Mouse (Mus musculus): ENCODE measurements around the gene Fam186b. TPM values are rescaled to one million over a fixed set of nuclear protein-coding genes. Genes with fewer than 3 reads are reported as not detected.

Fam186b gene
- polyA plus RNA-seq, 1 experiment from 2014 or later, result 0.19 TPM

DNA sequence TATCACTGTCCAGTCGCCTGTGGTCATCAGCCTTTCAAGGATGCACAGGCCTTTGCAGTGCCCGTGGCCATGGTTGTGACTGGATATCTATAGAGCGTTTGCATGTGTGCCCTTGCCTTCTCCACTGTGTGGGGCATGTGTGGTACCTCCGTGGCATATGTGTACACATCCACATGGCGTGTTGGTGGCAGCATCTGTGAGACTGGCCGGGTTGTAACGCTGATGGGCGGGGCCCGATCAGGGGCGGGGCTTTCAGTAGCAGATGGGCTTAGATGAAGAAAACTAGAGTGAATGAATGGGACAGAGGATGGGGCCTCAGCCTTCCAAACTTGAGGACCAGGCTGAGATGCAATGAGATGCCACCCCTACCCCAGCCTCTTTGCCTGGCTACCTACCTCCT lies 63.7 kb downstream of the Fam186b start:
- no peak overlapping the region for H3K4me3 ChIP-seq (ENCODE audit: low read depth, low read length)
- DNase-seq (ENCODE audit: low spot score, missing footprints) (no peak), ATAC-seq (ENCODE audit: low FRiP score) (no peak)
- H3K27ac ChIP-seq (ENCODE audit: low read depth, low read length), result no peak overlapping the region
- no peaks in the 10 kb centered on the region for H3K4me1 ChIP-seq (ENCODE audit: control insufficient read depth, insufficient read depth, low read length)
- H3K4me2 ChIP-seq, result no peak overlapping the region
- H3K36me3 ChIP-seq (ENCODE audit: control insufficient read depth, insufficient read depth, low read length), result no peaks in the 10 kb centered on the region
- WGBS, result 76% methylated on average over 10 of the region's 10 CpGs
- no peak overlapping the region for H3K9ac ChIP-seq (ENCODE audit: low read length)
- peaks cover 21% of the 10 kb centered on the region for H3K27me3 ChIP-seq (ENCODE audit: control insufficient read depth, insufficient read depth, low read length)
- no peaks in the 10 kb centered on the region for H3K9me3 ChIP-seq (ENCODE audit: control insufficient read depth, low read length)

DNA sequence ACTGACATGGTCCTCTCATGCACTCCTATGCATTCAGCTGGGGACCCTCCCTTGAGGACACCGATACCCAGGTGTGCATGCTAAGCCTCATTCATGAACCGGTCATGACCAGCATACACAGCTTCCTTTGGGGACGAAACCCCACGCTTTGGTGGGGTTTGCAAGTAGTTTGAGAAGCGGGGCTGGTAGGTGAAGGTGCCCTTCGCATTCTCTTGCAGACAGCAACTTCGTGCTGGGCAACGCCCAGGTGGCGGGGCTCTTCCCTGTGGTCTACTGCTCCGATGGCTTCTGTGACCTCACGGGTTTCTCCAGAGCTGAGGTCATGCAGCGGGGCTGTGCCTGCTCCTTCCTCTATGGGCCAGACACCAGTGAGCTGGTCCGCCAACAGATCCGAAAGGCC lies 69.6 kb downstream of the Fam186b start:
- Histone ChIP-seq H3K4me3 (ENCODE audit: low read depth, low read length) (no peak overlapping the region), H3K9ac (ENCODE audit: low read length) (no peak overlapping the region), H3K36me3 (ENCODE audit: control insufficient read depth, insufficient read depth, low read length) (no peaks in the 10 kb centered on the region), H3K4me2 (no peak overlapping the region), H3K9me3 (ENCODE audit: control insufficient read depth, low read length) (no peaks in the 10 kb centered on the region), H3K4me1 (ENCODE audit: control insufficient read depth, insufficient read depth, low read length) (peaks cover 22% of the 10 kb centered on the region), H3K27me3 (ENCODE audit: control insufficient read depth, insufficient read depth, low read length) (peaks cover 80% of the 10 kb centered on the region), H3K27ac (ENCODE audit: low read depth, low read length) (no peak overlapping the region)
- WGBS, result 18% methylated on average over 14 of the region's 14 CpGs
- ATAC-seq (ENCODE audit: low FRiP score), result no peak
- DNase-seq (ENCODE audit: low spot score, missing footprints), result no peak

DNA sequence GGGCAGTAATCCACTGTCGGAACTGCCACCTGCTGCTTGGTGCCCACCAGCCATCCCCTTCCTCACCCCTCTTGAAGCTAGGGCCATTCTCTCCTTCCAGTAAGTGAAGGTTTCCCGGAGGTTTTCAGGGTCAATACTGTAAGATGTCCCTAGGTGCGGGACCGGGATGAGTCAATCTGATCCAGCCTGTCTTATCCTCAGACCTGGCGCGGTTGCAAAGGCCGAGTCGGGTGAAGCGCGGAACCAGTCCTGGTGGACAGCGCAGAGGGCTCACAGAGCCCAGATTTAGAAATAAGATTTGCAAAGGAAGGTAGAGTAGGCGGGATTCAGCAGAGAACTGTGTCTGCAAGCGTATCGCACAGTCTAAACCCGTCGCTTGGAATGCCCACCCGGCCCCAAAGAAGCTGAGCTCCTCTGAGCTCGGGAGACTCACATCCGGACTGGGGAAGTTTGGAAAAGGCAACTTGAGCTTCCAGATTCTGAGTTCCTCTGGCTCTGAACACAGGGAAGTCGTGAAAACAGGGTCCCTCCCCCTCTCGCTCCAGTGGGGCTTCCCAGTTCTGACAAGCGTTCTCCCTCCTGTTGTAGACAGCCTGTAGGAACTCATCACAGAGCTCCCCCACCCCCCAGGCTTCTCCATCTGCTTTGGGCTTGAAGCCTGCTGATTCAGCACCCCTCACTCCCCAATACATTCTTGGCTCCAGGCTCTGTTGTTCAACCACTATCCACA lies 70.4 kb downstream of the Fam186b start:
- Histone ChIP-seq H3K9ac (ENCODE audit: low read length) (no peak overlapping the region), H3K36me3 (ENCODE audit: control insufficient read depth, insufficient read depth, low read length) (no peaks in the 10 kb centered on the region), H3K4me2 (no peak overlapping the region), H3K9me3 (ENCODE audit: control insufficient read depth, low read length) (no peaks in the 10 kb centered on the region), H3K4me3 (ENCODE audit: low read depth, low read length) (peak overlapping the region; percentile 28; the same call in 1 of the 2 replicates), H3K4me1 (ENCODE audit: control insufficient read depth, insufficient read depth, low read length) (peaks cover 22% of the 10 kb centered on the region), H3K27me3 (ENCODE audit: control insufficient read depth, insufficient read depth, low read length) (peaks cover 80% of the 10 kb centered on the region), H3K27ac (ENCODE audit: low read depth, low read length) (no peak overlapping the region)
- ATAC-seq (ENCODE audit: low FRiP score) (no peak), DNase-seq (ENCODE audit: low spot score, missing footprints) (peak; percentile 95)
- WGBS, result under 1% methylated on average over 21 of the region's 22 CpGs

DNA sequence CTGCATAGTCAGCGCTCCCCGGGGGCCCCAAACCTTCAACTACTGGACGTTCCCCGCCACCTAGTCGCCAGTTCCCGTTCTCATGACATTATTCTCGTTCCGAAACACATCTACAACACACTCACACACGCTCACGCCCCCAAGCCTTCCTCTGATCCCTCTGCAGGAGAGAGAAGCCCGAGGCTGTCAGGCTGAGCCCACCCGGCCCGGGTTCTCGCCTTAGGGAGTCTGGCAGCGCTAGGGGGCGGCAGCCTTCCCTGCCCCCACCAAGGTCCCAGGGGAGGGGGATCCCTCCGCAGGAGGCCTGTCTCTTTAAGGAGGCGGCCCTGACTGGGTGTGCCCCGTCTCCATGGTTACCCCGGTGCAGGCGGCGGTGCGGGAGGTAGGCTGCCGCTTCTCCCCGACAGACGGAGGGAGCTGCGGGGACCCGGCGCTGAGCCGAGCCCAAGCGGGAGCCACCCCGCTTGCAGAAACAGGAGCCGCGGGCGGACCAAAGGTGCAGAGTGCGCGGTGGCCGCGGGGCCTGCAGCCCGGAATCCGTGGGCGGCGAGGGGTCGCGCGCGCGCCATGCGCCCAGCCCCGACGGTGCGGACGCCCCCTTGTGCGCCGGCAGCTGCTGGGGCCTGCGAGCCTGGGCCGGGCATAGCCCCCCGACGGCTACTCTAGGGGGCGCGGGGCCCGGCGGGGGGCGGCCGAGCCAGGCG lies 71.3 kb downstream of the Fam186b start, which contains the start of gene Kcnh3:
Kcnh3 (plus strand) TSS at position 654 of the 704 bp plus-strand sequence.
- Histone ChIP-seq H3K4me2 (peak within 1 kb of the TSS; percentile 40), H3K36me3 (ENCODE audit: control insufficient read depth, insufficient read depth, low read length) (no peaks in the 10 kb centered on the region), H3K4me3 (ENCODE audit: low read depth, low read length) (peak within 1 kb of the TSS; percentile 28), H3K9ac (ENCODE audit: low read length) (peak within 1 kb of the TSS; percentile 9; the same call in 1 of the 2 replicates), H3K4me1 (ENCODE audit: control insufficient read depth, insufficient read depth, low read length) (peaks cover 22% of the 10 kb centered on the region), H3K9me3 (ENCODE audit: control insufficient read depth, low read length) (no peaks in the 10 kb centered on the region), H3K27me3 (ENCODE audit: control insufficient read depth, insufficient read depth, low read length) (peaks cover 80% of the 10 kb centered on the region), H3K27ac (ENCODE audit: low read depth, low read length) (no peak within 1 kb of the TSS)
- ATAC-seq (ENCODE audit: low FRiP score) (peak; percentile 60), DNase-seq (ENCODE audit: low spot score, missing footprints) (peak; percentile 97)
- WGBS, result under 1% methylated on average over 55 of the region's 66 CpGs

DNA sequence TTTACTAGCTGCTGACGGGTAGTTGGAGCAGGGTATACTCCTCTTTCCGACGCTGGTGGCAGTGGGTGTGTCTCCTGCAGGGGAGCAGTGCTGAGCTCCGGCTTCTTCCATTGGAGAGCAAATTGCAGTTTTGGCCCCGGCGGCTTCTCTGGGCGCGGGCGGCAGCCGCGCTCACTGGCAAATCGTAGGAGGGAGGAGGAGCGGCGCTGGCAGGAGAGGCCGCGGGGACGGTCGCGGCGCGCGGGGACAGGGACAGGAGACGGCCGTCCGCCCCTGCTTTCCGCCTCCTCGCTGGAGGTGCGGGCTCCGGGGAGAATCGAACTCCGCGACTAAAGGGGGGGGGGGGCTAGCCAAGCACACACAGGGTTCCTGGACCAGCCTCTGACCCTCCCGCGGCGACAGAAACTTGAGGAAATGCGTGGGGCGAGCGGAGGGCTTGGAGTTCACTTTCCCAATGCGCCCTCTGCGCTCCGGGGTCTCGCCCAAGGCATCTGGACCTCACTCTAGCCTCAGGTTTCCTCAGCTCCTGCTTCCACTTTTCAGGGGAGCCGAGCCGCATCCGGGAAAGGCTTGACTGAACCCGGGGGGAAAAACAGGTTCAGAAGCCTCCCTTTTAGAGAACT lies 72.0 kb downstream of the Fam186b start:
- Histone ChIP-seq H3K9ac (ENCODE audit: low read length) (peak overlapping the region; percentile 9; the same call in 1 of the 2 replicates), H3K4me3 (ENCODE audit: low read depth, low read length) (peak overlapping the region; percentile 28), H3K27me3 (ENCODE audit: control insufficient read depth, insufficient read depth, low read length) (peaks cover 80% of the 10 kb centered on the region), H3K4me1 (ENCODE audit: control insufficient read depth, insufficient read depth, low read length) (peaks cover 22% of the 10 kb centered on the region), H3K36me3 (ENCODE audit: control insufficient read depth, insufficient read depth, low read length) (no peaks in the 10 kb centered on the region), H3K27ac (ENCODE audit: low read depth, low read length) (no peak overlapping the region), H3K9me3 (ENCODE audit: control insufficient read depth, low read length) (no peaks in the 10 kb centered on the region), H3K4me2 (peak overlapping the region; percentile 40)
- 0% methylated on average over 44 of the region's 46 CpGs for WGBS
- peak; percentile 31; the same call in 1 of the 2 replicates for ATAC-seq (ENCODE audit: low FRiP score)
- DNase-seq (ENCODE audit: low spot score, missing footprints), result peak; percentile 96

DNA sequence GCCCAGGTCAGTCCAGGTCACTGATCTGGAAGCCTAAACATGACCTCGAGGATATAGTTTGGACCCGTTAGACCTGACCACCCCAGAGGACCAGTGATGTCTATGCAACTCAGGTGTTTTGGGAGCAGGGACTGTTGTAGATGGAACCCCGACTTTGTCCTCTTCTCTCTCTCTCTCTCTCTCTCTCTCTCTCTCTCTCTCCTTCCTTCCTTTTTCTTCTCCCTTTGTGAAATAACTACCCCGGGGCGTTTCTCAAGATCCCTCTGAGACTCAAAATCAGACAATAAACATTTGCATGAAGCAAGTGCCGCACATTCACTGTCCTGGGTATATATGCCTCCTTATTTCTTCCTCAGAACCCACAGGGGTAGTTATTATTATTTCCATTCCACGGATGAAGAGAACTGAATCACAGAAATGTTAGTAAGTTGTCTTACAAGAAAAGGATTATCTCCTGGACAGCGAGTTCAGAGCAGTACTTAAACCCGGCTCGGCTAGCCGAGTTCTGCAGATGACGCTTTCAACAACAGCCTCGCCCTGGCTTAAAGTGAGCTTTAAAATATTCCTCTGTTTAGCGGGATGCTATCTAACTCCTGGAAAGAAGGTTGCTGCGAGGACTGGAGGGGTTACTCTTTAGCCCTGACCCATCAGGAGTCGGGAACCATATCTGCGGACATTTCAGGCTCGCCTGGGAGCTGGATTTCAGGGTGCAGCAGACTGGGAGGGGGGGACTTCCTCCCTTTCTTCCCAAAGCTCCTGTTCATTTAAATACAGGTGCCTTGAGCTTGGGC lies 72.7 kb downstream of the Fam186b start:
- ATAC-seq (ENCODE audit: low FRiP score), result peak; percentile 4; the same call in 1 of the 2 replicates
- H3K36me3 ChIP-seq (ENCODE audit: control insufficient read depth, insufficient read depth, low read length), result no peaks in the 10 kb centered on the region
- H3K4me2 ChIP-seq, result peak overlapping the region; percentile 40
- no peak overlapping the region; the same call in 1 of the 2 replicates for H3K9ac ChIP-seq (ENCODE audit: low read length)
- H3K9me3 ChIP-seq (ENCODE audit: control insufficient read depth, low read length), result no peaks in the 10 kb centered on the region
- H3K27ac ChIP-seq (ENCODE audit: low read depth, low read length), result no peak overlapping the region
- H3K4me3 ChIP-seq (ENCODE audit: low read depth, low read length), result peak overlapping the region; percentile 28
- peak; percentile 93 for DNase-seq (ENCODE audit: low spot score, missing footprints)
- H3K27me3 ChIP-seq (ENCODE audit: control insufficient read depth, insufficient read depth, low read length), result peaks cover 73% of the 10 kb centered on the region
- 5% methylated on average over 18 of the region's 18 CpGs for WGBS
- peaks cover 22% of the 10 kb centered on the region for H3K4me1 ChIP-seq (ENCODE audit: control insufficient read depth, insufficient read depth, low read length)

DNA sequence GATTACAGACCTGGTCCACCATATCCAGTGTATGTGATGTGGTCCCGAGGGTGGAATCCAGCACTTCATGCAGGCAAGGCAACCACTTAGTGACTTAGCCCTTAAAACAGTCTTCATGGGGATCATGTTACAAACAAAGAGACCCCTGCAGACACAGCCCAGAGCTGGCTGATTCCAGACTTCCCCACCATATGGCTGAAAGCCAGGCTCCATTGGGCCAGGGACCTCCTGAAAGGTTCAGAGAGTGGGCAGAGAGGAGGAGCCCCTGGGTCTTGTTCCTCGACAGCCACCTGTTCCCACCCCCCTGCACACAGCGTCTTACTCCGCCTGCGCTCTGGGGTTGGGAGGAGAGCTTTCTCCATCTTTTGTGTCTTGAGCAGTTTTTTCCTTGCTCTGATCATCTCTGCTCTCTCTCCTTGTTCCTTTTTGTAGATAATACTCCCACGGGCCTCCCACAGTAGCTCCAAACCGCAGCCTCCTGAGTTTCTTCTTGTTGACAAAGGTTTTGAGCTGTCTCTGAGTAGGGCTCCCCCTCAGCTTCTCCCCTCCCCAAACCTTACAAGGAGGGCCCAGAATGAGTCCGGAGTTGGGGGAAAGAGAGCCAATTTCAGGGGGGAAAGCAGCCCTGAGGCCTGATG lies 74.3 kb downstream of the Fam186b start:
- Histone ChIP-seq H3K4me1 (ENCODE audit: control insufficient read depth, insufficient read depth, low read length) (peaks cover 22% of the 10 kb centered on the region), H3K36me3 (ENCODE audit: control insufficient read depth, insufficient read depth, low read length) (no peaks in the 10 kb centered on the region), H3K9ac (ENCODE audit: low read length) (no peak overlapping the region), H3K27me3 (ENCODE audit: control insufficient read depth, insufficient read depth, low read length) (peaks cover 57% of the 10 kb centered on the region), H3K4me3 (ENCODE audit: low read depth, low read length) (no peak overlapping the region), H3K27ac (ENCODE audit: low read depth, low read length) (no peak overlapping the region), H3K4me2 (no peak overlapping the region), H3K9me3 (ENCODE audit: control insufficient read depth, low read length) (no peaks in the 10 kb centered on the region)
- WGBS, result 8% methylated on average over 8 of the region's 8 CpGs
- DNase-seq (ENCODE audit: low spot score, missing footprints), result peak; percentile 88
- ATAC-seq (ENCODE audit: low FRiP score), result no peak

All from midbrain, embryonic 11.5 days (tissue).